Mouse (Mus musculus) subcutaneous adipose tissue, adult 2 months (tissue): ENCODE data around the gene Htr1a. TPM values are rescaled to one million over a fixed set of nuclear protein-coding genes. Genes with fewer than 3 reads are reported as not detected.

Source experiments
- polyA plus RNA-seq: library from polyadenylated mRNA; depleted of rRNA; stranded (reverse); fragments of >200 nt; gene quantifications from 2 replicates; pipeline ENCODE4 v1.2.3, GENCODE M21; 2012; ENCODE audit warnings: low replicate concordance; rRNA removed

The Htr1a gene
- polyA plus RNA-seq: not detected in 2 replicates

DNA sequence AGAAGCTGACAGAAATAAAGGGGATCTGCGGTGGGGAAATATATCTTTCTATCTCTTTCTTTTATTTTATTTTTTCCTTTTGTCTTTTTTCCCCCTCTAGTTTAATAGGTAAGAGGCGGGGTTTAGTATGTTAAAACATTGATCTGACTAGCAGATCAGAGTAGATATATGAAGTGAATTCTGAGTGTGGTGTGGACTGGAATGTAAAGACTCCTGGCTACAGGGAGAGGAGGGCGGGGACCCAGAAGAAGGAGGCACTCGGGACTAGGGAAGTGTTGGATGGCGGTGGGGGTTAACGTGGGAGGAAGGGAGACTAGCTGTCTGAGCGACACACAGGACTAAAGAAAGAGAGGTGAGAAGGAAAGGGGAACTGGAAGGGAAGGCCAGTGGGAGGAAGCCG is at the start of gene Htr1a:
Gene Htr1a (plus strand): TSS at position 301 of the 400 bp plus-strand sequence.

Other genes with a start within 250 kb of the Htr1a start
- gene Rnf180, start 148.8 kb upstream of the Htr1a start, polyA plus RNA-seq: 0.66 and 3.9 TPM in 2 replicates